Mouse (Mus musculus) myocyte (in vitro differentiated cells): ENCODE measurements around the gene Mmp9.

ENCODE experiments used
- E2F4 ChIP-seq: IDR thresholded peaks from one replicate; pipeline ENCODE4 v1.6.1; 2011; ENCODE audit warnings: mild to moderate bottlenecking, control low read depth, moderate library complexity; ENCODE audit not compliant: insufficient read depth
- MAX ChIP-seq: IDR thresholded peaks from one replicate; pipeline ENCODE4 v1.6.1; 2011; ENCODE audit warnings: low read depth, mild to moderate bottlenecking, control low read depth
- MYOG ChIP-seq, 3 experiments: IDR thresholded peaks; one replicate each; pipeline ENCODE4 v1.6.1; 2011; ENCODE audit warnings: control low read depth in 2 of 3, low read depth in 2 of 3, mild to moderate bottlenecking in 2 of 3; ENCODE audit not compliant: insufficient read length in 2 of 3, control insufficient read depth in 1 of 3, insufficient read depth in 1 of 3
- POLR2A ChIP-seq: IDR thresholded peaks from one replicate; pipeline ENCODE4 v1.6.1; 2011; ENCODE audit warnings: low read depth, mild to moderate bottlenecking, control low read depth, moderate library complexity; ENCODE audit not compliant: insufficient read length
- SRF ChIP-seq: IDR thresholded peaks from one replicate; pipeline ENCODE4 v1.6.1; 2011; ENCODE audit warnings: low read depth; ENCODE audit not compliant: control insufficient read depth, insufficient read length
- TCF12 ChIP-seq: IDR thresholded peaks from one replicate; pipeline ENCODE4 v1.6.1; 2011; ENCODE audit warnings: mild to moderate bottlenecking, control low read depth; ENCODE audit not compliant: poor library complexity, insufficient read depth, severe bottlenecking

- TF ChIP-seq TCF12 (no peak), POLR2A (no peak), MYOG (IDR thresholded peaks at IDR 0.05; ENCODE audit: control insufficient read depth in 1 of 3, insufficient read depth in 1 of 3, insufficient read length in 2 of 3, low read depth in 2 of 3) (no peak), MAX (no peak), SRF (no peak), E2F4 (no peak)
Observed at GRCm38 (mm10) chr2:164957548-164958315, 17.2 kb downstream of the Mmp9 start.
